Comparison of ENCODE assay signal across 14 mouse cellular contexts in the genomic region with DNA sequence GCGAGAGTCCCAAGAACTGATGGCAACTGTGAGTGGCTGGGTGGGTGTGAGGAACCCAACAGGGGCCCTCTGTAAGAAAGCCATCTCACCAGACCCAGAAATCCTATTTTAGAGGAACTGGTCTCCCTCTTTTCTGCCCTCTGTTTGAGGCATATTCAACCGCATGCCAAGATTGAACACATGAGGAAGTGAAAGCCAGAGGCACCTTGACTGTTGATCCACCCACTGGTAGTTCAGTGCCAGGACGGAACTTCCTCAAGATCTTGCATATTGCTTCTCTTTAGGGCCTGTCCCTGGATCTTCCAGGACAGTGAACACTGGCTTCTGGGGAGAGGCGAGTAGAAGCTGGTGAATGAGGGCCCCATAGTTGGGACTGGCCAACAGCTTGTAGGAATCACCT. TPM values are rescaled to one million over a fixed set of nuclear protein-coding genes. Genes with fewer than 3 reads are reported as not detected.
DNase-seq lines count a peak whose midpoint lies in the region; ATAC-seq lines count a peak whose summit lies in the region.
"Had no signal": no experiment of that assay in that cellular context is flagged by ENCODE, and none has a peak within 500 bp of the region (broad histone marks: within the 10 kb centered on the region; RNA-seq: fewer than 3 reads in every experiment).

No protein-coding gene starts in this region.

- peak; percentile 77 for DNase-seq in midbrain, embryonic 11.5 days (ENCODE audit: low spot score, missing footprints)
- no peak for DNase-seq in midbrain, embryonic 10.5 days (ENCODE audit: low spot score)
- peak; percentile 58 for DNase-seq in lung, postnatal 25 days (ENCODE audit: low spot score)
- peak; percentile 80 for DNase-seq in splenic B cell, adult 2 months (ENCODE audit: low read depth, low spot score)
- no peak for DNase-seq in cerebellum, postnatal 10 days
- DNase-seq in right cerebral cortex, postnatal 14 days: no peak
- DNase-seq: cerebellum, adult 9-10 months; heart, postnatal 36 days; retina, postnatal 1 day; thymus, adult 2 months had no signal

- H3K4me3 ChIP-seq in midbrain, embryonic 11.5 days (ENCODE audit: low read depth, low read length): no peak overlapping the region
- H3K4me3 ChIP-seq in midbrain, embryonic 10.5 days: no peak overlapping the region
- H3K4me3 ChIP-seq: forebrain, embryonic 10.5 days; neural tube, embryonic 13.5 days had no signal

- H3K4me1 ChIP-seq in midbrain, embryonic 11.5 days (ENCODE audit: control insufficient read depth, insufficient read depth, low read length): no peaks in the 10 kb centered on the region
- no peaks in the 10 kb centered on the region for H3K4me1 ChIP-seq in midbrain, embryonic 10.5 days
- H3K4me1 ChIP-seq: forebrain, embryonic 10.5 days; neural tube, embryonic 13.5 days had no signal

- ATAC-seq in midbrain, embryonic 11.5 days (ENCODE audit: low FRiP score): no peak
- ATAC-seq in common myeloid progenitor, adult 5-6 weeks (replicated peaks; ENCODE audit: low read depth, poor library complexity, severe bottlenecking): peak; percentile 84
- ATAC-seq: midbrain, embryonic 16.5 days had no signal

- 93% methylated on average over 4 of the region's 4 CpGs for WGBS in midbrain, embryonic 11.5 days
- 89% methylated on average over 4 of the region's 4 CpGs for WGBS in midbrain, embryonic 10.5 days

- H3K27ac ChIP-seq in midbrain, embryonic 11.5 days (ENCODE audit: low read depth, low read length): no peak overlapping the region
- no peak overlapping the region for H3K27ac ChIP-seq in midbrain, embryonic 10.5 days (replicated peaks)
- H3K27ac ChIP-seq: forebrain, embryonic 10.5 days; neural tube, embryonic 13.5 days had no signal

- H3K36me3 ChIP-seq in midbrain, embryonic 11.5 days (ENCODE audit: control insufficient read depth, insufficient read depth, low read length): peaks cover 23% of the 10 kb centered on the region
- peaks cover 52% of the 10 kb centered on the region for H3K36me3 ChIP-seq in midbrain, embryonic 10.5 days
- peaks cover 29% of the 10 kb centered on the region for H3K36me3 ChIP-seq in splenic B cell, adult 2 months (ENCODE audit: control insufficient read depth, insufficient read depth, low read length, poor library complexity, severe bottlenecking)

- H3K4me2 ChIP-seq in midbrain, embryonic 11.5 days: no peak overlapping the region
- H3K4me2 ChIP-seq: neural tube, embryonic 13.5 days had no signal

- no peaks in the 10 kb centered on the region for H3K27me3 ChIP-seq in midbrain, embryonic 11.5 days (ENCODE audit: control insufficient read depth, insufficient read depth, low read length)
- no peaks in the 10 kb centered on the region for H3K27me3 ChIP-seq in midbrain, embryonic 10.5 days (ENCODE audit: low read depth, poor library complexity, severe bottlenecking)
- no peaks in the 10 kb centered on the region for H3K27me3 ChIP-seq in splenic B cell, adult 2 months (ENCODE audit: control insufficient read depth, insufficient read depth, low read length, poor library complexity, severe bottlenecking)
- H3K27me3 ChIP-seq: neural tube, embryonic 13.5 days had no signal

- no peaks in the 10 kb centered on the region for H3K9me3 ChIP-seq in midbrain, embryonic 11.5 days (ENCODE audit: control insufficient read depth, low read length)
- no peaks in the 10 kb centered on the region for H3K9me3 ChIP-seq in midbrain, embryonic 10.5 days (replicated peaks)
- H3K9me3 ChIP-seq: forebrain, embryonic 10.5 days; neural tube, embryonic 13.5 days had no signal

- H3K9ac ChIP-seq in midbrain, embryonic 11.5 days (ENCODE audit: low read length): no peak overlapping the region
- H3K9ac ChIP-seq: neural tube, embryonic 13.5 days had no signal

RNA-seq across cellular contexts. Expression of a gene that starts 12.2 kb away (rescaled TPM):
- 164 TPM in 2 replicates for polyA plus RNA-seq in midbrain, embryonic 11.5 days (2014; fragmentation: Nextera tagmentation; extraction: Ambion mirVana)
- 174 and 200 TPM in 2 replicates for polyA plus RNA-seq in midbrain, embryonic 10.5 days (2016; fragmentation: Nextera tagmentation; extraction: Ambion mirVana)
- total RNA-seq in common myeloid progenitor, adult 5-6 weeks (2017): 52.9 and 63.8 TPM in 2 replicates

RNA-seq across cellular contexts. Expression of a gene that starts 15.9 kb away (rescaled TPM):
- 1.1 TPM in 2 replicates for polyA plus RNA-seq in midbrain, embryonic 11.5 days (2014; fragmentation: Nextera tagmentation; extraction: Ambion mirVana)
- polyA plus RNA-seq in midbrain, embryonic 10.5 days (2016; fragmentation: Nextera tagmentation; extraction: Ambion mirVana): 0.86 and 1.2 TPM in 2 replicates
- total RNA-seq in common myeloid progenitor, adult 5-6 weeks (2017): 9.9 and 12.0 TPM in 2 replicates

RNA-seq across cellular contexts. Expression of a gene that starts 23.2 kb away (rescaled TPM):
- 2.1 and 2.4 TPM in 2 replicates for polyA plus RNA-seq in midbrain, embryonic 11.5 days (2014; fragmentation: Nextera tagmentation; extraction: Ambion mirVana)
- polyA plus RNA-seq in midbrain, embryonic 10.5 days (2016; fragmentation: Nextera tagmentation; extraction: Ambion mirVana): 2.3 and 2.9 TPM in 2 replicates
- 0.50 TPM in 1 of 2 replicates, not detected in the other for total RNA-seq in common myeloid progenitor, adult 5-6 weeks (2017)

RNA-seq across cellular contexts. Expression of a gene that starts 47.9 kb away (rescaled TPM):
- 3.5 and 4.5 TPM in 2 replicates for polyA plus RNA-seq in midbrain, embryonic 11.5 days (2014; fragmentation: Nextera tagmentation; extraction: Ambion mirVana)
- polyA plus RNA-seq in midbrain, embryonic 10.5 days (2016; fragmentation: Nextera tagmentation; extraction: Ambion mirVana): 4.3 and 4.8 TPM in 2 replicates
- 2.6 and 4.1 TPM in 2 replicates for total RNA-seq in common myeloid progenitor, adult 5-6 weeks (2017)

Comparison
In these comparisons a context has a peak if more than half of its experiments do, and no peak if none do; other contexts are left out.
1. DNase-seq: peak in midbrain, embryonic 11.5 days (single experiment), lung, postnatal 25 days (single experiment) and splenic B cell, adult 2 months (single experiment); none in midbrain, embryonic 10.5 days (single experiment), cerebellum, postnatal 10 days (0 of 2) and right cerebral cortex, postnatal 14 days (single experiment).